Mouse (Mus musculus) frontal cortex, adult 2 months (tissue): ENCODE results near the gene Rnf115. TPM values are rescaled to one million over a fixed set of nuclear protein-coding genes. Genes with fewer than 3 reads are reported as not detected.
A peak's percentile ranks its signal among the peaks of the same experiment; 100 is the strongest.

ENCODE experiments used
- DNase-seq, 2 experiments: peaks; one replicate each; pipeline ENCODE4 v3.0.0; 2022; ENCODE audit warnings: low spot score in 1 of 2; ENCODE audit errors: extremely low spot score in 1 of 2
- polyA plus RNA-seq: library from polyadenylated mRNA; depleted of rRNA; stranded (reverse); fragments of >200 nt; gene quantifications from 2 replicates; pipeline ENCODE4 v1.2.3, GENCODE M21; 2012

The Rnf115 gene
- polyA plus RNA-seq, 1 experiment, result 49.0 TPM

DNA sequence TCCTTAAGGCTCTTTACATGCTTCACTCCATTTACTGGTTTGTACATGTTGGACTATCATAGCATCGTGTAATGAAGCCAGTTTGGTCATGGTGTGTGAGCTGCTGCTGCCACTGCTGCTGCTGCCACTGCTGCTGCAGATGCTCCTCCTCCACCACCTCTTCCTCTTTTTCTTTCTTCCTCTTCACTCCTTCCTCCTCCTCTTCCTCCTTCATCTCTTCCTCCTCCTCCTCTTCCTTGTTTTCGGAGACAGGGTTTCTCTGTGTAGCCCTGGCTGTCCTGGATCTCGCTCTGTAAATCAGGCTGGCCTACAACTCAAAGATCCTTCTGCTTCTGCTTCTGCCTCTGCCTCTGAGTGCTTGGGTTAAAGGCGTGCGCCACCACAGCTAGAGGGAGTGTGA is 42.5 kb downstream of the Rnf115 start:
- no peak for DNase-seq

DNA sequence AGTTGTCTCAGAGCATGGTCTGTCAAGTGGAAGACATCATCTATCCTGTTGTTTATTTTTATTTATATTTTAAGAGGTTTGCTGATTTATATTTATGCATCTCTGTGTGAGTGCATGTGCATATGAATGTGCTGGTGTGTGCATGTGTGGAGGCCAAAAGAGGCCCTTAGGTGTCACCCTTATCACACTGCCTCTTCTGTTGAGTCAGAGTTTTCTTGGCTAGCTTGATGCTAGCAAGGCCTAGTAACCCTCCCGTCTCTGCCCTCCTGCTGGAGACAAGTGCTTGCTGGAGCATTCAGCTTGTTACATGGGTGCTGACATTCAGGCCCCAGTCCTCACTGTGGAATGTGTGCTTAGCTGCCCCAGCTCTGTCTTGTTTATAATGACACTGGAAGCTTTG is 45.5 kb downstream of the Rnf115 start:
- no peak for DNase-seq

GRCm38 (mm10) chr3:96777120-96777519 is 49.7 kb downstream of the Rnf115 start:
- no peak for DNase-seq

DNA sequence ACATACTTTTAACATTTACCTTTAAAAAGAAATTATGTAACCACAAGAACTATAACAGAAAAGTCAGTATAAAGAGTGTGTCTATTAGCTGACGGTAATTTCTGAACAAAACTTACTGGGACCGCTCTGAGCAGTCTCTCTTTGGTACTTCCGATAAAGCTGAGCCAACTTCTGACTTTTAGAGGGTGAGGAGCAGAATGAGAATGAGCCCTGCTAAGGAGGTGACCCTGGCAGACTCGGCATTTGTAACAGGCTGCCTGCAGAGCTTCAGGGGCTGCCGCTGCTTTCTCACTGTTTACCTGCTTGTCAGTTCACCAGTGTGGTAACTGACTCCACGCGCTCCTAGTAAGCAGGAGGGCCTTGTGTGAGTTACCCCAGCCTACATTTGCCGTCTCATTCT is 54.8 kb downstream of the Rnf115 start:
- DNase-seq, result no peak

GRCm38 (mm10) chr3:96787784-96788183 is 60.3 kb downstream of the Rnf115 start:
- no peak for DNase-seq

GRCm38 (mm10) chr3:96788506-96788905 is 61.0 kb downstream of the Rnf115 start:
- DNase-seq, result no peak

DNA sequence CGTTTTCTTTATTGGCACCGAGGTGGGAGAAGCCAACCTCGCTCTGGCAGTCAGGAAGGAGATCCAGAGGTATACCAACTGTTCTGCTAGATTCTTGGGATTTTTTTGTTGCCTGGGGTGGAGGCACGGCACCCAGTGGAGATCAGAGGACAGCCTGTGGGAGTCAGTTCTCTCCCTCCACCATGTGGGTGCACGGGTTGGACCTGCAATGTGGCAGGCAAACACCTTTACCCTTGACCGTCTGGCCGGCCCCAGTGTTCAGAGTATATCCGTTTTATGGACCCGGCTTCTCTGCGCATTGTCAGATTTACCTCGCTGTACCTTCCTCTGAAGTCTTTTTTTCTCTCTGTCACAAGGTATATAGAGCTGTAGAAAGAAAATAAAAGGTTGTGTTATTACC is 72.8 kb downstream of the Rnf115 start:
- DNase-seq, result no peak

DNA sequence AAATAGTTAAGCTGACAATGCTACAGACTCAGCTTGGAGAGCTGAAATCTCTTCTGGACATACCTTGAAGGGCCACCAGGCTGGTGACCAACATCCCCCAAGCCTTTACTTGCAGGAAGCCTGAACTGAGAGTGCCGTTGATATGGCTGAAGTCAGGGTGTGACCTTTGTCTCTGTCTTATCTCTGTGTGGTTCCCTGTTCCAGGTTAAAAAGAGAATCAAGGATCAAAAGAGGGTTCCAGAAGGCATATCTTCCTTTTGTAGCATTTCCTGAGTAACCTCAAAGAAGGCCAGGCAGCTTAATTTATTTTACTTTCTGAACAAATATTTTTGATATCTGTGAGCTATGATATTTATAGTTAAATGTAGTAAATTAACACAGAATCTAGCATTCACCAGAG is 74.8 kb downstream of the Rnf115 start:
- DNase-seq, result no peak

DNA sequence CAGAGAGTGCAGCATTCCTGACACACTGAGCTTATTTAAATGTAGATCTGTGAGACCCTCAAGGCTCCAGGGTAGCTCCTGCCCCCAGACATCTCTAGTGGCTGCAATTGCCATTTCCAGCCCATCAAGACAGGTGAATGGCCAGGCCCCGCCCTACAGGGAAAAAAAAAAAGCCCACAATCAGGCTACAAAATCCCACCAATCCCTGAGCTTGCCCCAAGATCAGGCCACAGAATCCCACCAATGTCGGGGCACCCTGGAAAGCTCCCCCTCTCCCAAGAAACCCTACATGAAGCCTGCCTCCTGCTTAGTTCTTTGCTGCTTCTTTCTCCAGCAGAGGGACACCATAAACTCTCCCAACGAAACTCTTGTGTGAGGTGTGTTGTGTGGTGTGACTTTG is 80.7 kb downstream of the Rnf115 start:
- DNase-seq, result no peak

GRCm38 (mm10) chr3:96808651-96809050 is 81.2 kb downstream of the Rnf115 start:
- no peak for DNase-seq

- DNase-seq, result no peak
Observed at GRCm38 (mm10) chr3:96811232-96811631, 83.8 kb downstream of the Rnf115 start.

GRCm38 (mm10) chr3:96812395-96813091 is 85.1 kb downstream of the Rnf115 start:
- peak; percentile 27 to 91 for DNase-seq

- peak in 1 of 2 experiments; percentile 46 for DNase-seq
Observed at GRCm38 (mm10) chr3:96813106-96813505, 85.6 kb downstream of the Rnf115 start.

DNA sequence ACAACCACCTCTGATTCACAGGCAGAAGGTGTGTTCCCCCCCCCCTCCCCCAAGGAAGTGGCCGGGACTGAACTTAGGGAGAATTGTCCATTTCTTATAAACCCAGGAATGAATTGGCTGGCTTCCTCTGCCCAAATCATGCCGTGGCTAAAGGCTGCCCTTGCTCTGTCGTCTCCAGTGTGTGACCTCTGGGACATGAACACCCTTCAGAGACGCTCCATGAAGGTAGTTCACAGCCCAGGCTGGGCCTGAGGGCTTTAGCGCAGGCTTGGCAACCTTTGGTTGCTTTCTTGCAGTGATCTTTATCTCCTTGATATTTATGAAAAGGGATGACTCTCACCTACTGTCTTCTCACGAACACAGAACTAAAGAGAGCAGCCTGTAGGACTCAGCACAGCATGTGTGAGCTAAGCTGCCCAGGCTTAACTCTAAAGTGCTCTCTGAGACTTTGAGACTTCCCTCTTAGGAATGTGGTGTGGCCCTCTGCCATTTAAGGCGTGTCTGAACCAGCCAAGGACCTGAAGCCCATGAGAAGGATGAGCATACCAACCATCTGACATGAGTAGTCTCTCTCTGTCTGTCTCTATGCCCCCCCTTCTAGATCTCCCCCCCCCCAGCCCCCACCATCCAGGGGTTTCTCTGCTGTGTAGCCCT is 86.3 kb downstream of the Rnf115 start:
- DNase-seq, result no peak

- no peak for DNase-seq
Observed at GRCm38 (mm10) chr3:96814342-96814741, 86.9 kb downstream of the Rnf115 start.

- DNase-seq, result no peak
Observed at GRCm38 (mm10) chr3:96820116-96820915, 92.9 kb downstream of the Rnf115 start.

GRCm38 (mm10) chr3:96821581-96821980 is 94.1 kb downstream of the Rnf115 start:
- no peak for DNase-seq

GRCm38 (mm10) chr3:96823701-96824100 is 96.2 kb downstream of the Rnf115 start:
- no peak for DNase-seq

GRCm38 (mm10) chr3:96824614-96825013 is 97.2 kb downstream of the Rnf115 start:
- DNase-seq, result no peak

DNA sequence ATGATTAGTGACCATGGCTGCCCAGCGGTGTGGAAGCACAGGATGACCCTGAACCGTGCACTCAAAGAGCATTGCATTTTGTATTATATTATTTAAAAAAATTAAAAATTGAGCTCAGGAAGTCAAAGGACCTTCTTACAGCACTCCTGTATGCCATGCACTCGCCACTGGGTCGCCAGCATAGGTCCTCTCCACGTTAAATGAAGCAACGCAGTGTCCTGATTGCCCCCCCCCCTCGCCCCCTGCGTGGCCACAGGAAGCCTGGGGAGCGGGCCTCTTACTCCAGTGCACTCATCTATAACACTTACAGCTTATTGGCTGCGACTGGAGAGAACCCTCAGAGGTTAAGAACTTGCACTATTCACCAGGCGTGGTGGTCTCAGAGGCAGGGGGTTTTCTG is 97.8 kb downstream of the Rnf115 start:
- no peak for DNase-seq

DNA sequence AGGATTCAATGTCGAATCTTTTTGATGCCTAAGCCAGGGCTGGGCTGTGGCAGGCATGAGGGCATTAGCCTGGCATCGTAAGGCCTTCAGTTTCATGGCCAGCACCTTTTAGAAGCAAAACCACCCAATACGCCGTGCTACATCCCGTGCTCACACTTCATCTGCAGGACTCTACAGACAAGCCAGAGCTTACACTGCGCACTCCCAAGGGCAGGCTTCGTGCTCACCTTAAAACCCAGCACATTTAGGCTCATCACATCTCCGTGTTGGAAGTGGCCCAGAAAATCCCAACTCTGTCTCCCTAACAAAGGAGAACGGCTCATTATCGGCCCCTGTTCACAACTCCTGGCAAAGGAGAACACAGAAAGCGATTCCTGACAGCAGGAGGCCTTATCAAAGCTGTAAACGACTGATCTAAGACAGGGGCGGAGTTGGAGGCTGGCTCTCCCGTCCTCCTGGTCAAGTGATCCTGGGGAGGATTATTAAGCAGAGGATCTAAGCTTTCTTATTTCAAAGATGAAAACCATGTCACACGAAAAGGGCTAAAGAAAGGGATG is 100.9 kb downstream of the Rnf115 start:
- no peak for DNase-seq
